Mouse (Mus musculus): ENCODE results near the gene Spc25.

- TF ChIP-seq CTCF (IDR thresholded peaks at IDR 0.05; ENCODE audit: low read depth, low read length), result no peak
- TF ChIP-seq POLR2A (IDR thresholded peaks at IDR 0.05; ENCODE audit: extremely low read depth, insufficient read depth, low read length), result no peak
Measured at GRCm38 (mm10) chr2:69205185-69205584, 809 bp downstream of the Spc25 start.
